Mouse (Mus musculus) common myeloid progenitor, adult 5-6 weeks (primary cell): ENCODE results near the gene Nphs1. TPM values are rescaled to one million over a fixed set of nuclear protein-coding genes. Genes with fewer than 3 reads are reported as not detected.
"Not testable (repeated sequence)": the region's sequence is repeated elsewhere in the genome, so short reads cannot be mapped to it uniquely, and the experiment has no call there.

Source experiments
- ATAC-seq: replicated peaks from 2 replicates; pipeline ENCODE4 v1.8.0; 2016; ENCODE audit warnings: low read depth, mild to moderate bottlenecking, moderate TSS enrichment, inconsistent platforms; ENCODE audit not compliant: poor library complexity, severe bottlenecking
- total RNA-seq: library from RNA; stranded (forward); fragments of 200-1000, 187-1606 nt; gene quantifications from 2 replicates; pipeline ENCODE4 v1.2.3, GENCODE M21; 2017

Gene Nphs1
- total RNA-seq, 1 experiment from 2014 or later, result 1.8 TPM

- no peak for ATAC-seq
Observed at GRCm38 (mm10) chr7:30477415-30478381, 19.6 kb downstream of the Nphs1 start.

- peak; percentile 56; the same call in 1 of the 2 replicates for ATAC-seq
Observed at GRCm38 (mm10) chr7:30484250-30484649, 26.1 kb downstream of the Nphs1 start.

- ATAC-seq, result 0 out of 2 replicates have a peak, but pooled peaks have one; percentile 49
Observed at GRCm38 (mm10) chr7:30490251-30490956, 32.3 kb downstream of the Nphs1 start.

GRCm38 (mm10) chr7:30490957-30491307 is 32.8 kb downstream of the Nphs1 start:
- no peak for ATAC-seq

- ATAC-seq, result peak; percentile 76
Observed at GRCm38 (mm10) chr7:30492765-30493164, 34.6 kb downstream of the Nphs1 start.

- ATAC-seq, result no peak
Observed at GRCm38 (mm10) chr7:30493401-30493931, 35.4 kb downstream of the Nphs1 start, which contains the start of gene Prodh2. Gene Prodh2 (plus strand): TSS chr7:30493622.

- ATAC-seq, result not testable (repeated sequence)
Observed at GRCm38 (mm10) chr7:30495506-30496042, 37.5 kb downstream of the Nphs1 start.

- ATAC-seq, result not testable (repeated sequence)
Observed at GRCm38 (mm10) chr7:30501159-30501558, 43.0 kb downstream of the Nphs1 start.

GRCm38 (mm10) chr7:30508061-30508460 is 49.9 kb downstream of the Nphs1 start:
- no peak for ATAC-seq

- no peak for ATAC-seq
Observed at GRCm38 (mm10) chr7:30515003-30515760, 57.1 kb downstream of the Nphs1 start.

- no peak for ATAC-seq
Observed at GRCm38 (mm10) chr7:30518325-30518724, 60.2 kb downstream of the Nphs1 start.

GRCm38 (mm10) chr7:30520396-30520795 is 62.3 kb downstream of the Nphs1 start:
- ATAC-seq, result no peak

- no peak for ATAC-seq
Observed at GRCm38 (mm10) chr7:30520856-30521255, 62.7 kb downstream of the Nphs1 start.

GRCm38 (mm10) chr7:30522871-30523270 is 64.8 kb downstream of the Nphs1 start:
- no peak for ATAC-seq

- no peak for ATAC-seq
Observed at GRCm38 (mm10) chr7:30524487-30524886, 66.4 kb downstream of the Nphs1 start.

GRCm38 (mm10) chr7:30525954-30526353 is 67.8 kb downstream of the Nphs1 start:
- ATAC-seq, result no peak

- no peak for ATAC-seq
Observed at GRCm38 (mm10) chr7:30526399-30526798, 68.3 kb downstream of the Nphs1 start.

- no peak for ATAC-seq
Observed at GRCm38 (mm10) chr7:30526981-30527380, 68.9 kb downstream of the Nphs1 start.

- ATAC-seq, result no peak
Observed at GRCm38 (mm10) chr7:30531291-30531815, 73.2 kb downstream of the Nphs1 start.
